Mouse (Mus musculus): Measurements from ENCODE around the gene Zfp605. TPM values are rescaled to one million over a fixed set of nuclear protein-coding genes. Genes with fewer than 3 reads are reported as not detected.
"Not testable (repeated sequence)": the region's sequence is repeated elsewhere in the genome, so short reads cannot be mapped to it uniquely, and the experiment has no call there.

The Zfp605 gene
- polyA plus RNA-seq, 1 experiment from 2014 or later, result 6.0 TPM

DNA sequence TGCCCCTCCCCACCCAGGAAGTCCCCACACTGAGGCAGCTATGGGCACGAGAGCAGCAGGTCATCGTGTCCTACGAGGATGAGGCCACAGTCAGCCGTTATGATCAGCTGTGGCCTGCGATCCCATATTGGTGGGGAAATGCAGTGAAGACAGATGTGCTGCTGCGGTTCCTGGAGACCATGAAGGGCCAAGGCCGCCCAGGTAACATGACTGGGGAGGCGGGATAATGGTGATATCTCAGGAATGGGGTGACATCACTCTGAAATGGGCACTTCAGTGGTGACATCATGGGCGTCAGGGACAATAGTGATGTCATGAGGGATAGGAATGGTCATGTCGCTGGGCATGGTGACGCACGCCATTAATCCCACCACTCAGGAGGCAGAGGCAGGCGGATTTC lies 7.5 kb upstream of the Zfp605 start:
- Histone ChIP-seq H3K9me3 (replicated peaks) (no peaks in the 10 kb centered on the region; the same call in 1 of the 2 replicates), H3K4me3 (0 out of 2 replicates have a peak overlapping the region, but pooled peaks have one; percentile 50), H3K27ac (replicated peaks) (no peak overlapping the region), H3K36me3 (peaks cover 47% of the 10 kb centered on the region), H3K4me1 (peaks cover 48% of the 10 kb centered on the region), H3K27me3 (ENCODE audit: low read depth, poor library complexity, severe bottlenecking) (peaks cover 24% of the 10 kb centered on the region)
- 92% methylated on average over 13 of the region's 13 CpGs for WGBS
- no peak for DNase-seq (ENCODE audit: low spot score)

DNA sequence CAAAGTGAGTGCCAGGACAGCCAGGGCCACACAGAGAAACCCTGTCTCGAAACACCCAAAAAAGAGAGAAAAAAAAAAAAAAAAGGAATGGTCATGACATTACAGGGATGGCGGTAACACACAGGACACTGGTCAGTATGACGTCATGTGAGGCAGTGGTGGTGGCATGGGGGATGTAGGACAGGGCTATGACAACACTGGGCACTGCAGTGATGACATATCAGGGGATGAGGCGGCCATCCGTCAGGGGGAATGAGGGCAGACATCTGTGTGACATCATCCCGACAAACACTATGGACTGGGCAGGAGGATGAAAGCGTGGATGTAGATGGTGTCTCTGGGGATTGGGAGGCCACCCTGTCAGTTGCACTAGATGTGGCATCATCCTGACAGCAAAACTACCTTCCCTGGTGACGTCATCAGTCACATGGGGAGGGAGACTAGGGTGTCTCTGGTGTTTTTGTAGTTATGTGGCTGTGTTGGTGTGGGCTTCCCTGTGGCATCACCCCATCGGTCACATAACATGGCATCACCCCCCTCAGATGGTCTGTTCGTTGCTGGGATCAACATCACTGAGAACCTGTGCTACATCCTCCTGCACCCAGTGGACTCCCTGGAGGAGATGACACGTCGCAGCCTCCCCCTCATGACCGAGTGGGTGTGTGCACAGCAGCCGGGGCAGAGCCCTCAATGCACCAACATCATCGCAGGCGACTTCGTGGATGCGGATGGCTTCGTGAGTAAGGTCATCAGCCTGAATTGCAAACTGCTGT lies 6.9 kb upstream of the Zfp605 start:
- Histone ChIP-seq H3K4me3 (no peak overlapping the region), H3K36me3 (peaks cover 47% of the 10 kb centered on the region), H3K27me3 (ENCODE audit: low read depth, poor library complexity, severe bottlenecking) (peaks cover 24% of the 10 kb centered on the region), H3K27ac (replicated peaks) (no peak overlapping the region), H3K9me3 (replicated peaks) (no peaks in the 10 kb centered on the region; the same call in 1 of the 2 replicates), H3K4me1 (peaks cover 48% of the 10 kb centered on the region)
- WGBS, result 94% methylated on average over 19 of the region's 19 CpGs
- no peak for DNase-seq (ENCODE audit: low spot score)

DNA sequence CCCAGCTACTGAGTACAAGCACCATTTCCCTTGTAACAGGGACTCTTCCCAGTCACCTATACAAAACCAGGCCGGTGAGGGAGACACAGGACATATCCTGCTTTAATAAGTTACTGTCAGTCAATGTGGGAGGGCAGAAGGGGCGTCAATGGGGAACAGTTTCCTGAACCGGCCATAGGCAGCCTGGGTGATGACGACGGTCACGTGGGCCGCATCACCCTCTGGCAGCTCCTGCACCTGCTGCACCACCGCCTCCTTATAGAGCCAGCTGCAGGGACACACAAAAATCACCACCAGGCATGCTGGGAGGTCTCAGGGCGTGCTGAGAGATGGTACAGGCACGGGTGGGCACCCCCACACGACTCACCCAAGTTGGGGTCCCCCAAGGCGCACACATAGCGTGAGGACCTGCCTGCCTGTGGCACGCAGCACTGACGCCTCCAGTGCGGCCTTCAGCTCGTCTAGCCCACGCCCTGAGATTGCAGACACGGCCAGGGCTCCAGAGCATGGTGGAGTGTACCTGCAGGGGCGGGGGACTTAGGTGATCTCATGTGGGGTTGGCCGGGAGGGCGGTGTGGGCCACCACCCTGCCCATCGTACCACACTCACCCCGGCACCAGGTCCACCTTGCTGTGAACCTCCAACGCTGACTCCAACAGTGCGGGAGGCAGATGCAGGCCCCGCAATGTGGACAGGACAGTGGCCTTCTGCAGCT lies 5.8 kb upstream of the Zfp605 start:
- peaks cover 24% of the 10 kb centered on the region for H3K27me3 ChIP-seq (ENCODE audit: low read depth, poor library complexity, severe bottlenecking)
- DNase-seq (ENCODE audit: low spot score), result no peak
- 97% methylated on average over 27 of the region's 27 CpGs for WGBS
- no peak overlapping the region for H3K4me3 ChIP-seq
- peaks cover 47% of the 10 kb centered on the region for H3K36me3 ChIP-seq
- H3K4me1 ChIP-seq, result peaks cover 46% of the 10 kb centered on the region
- H3K9me3 ChIP-seq (replicated peaks), result no peaks in the 10 kb centered on the region; the same call in 1 of the 2 replicates
- no peak overlapping the region for H3K27ac ChIP-seq (replicated peaks)

DNA sequence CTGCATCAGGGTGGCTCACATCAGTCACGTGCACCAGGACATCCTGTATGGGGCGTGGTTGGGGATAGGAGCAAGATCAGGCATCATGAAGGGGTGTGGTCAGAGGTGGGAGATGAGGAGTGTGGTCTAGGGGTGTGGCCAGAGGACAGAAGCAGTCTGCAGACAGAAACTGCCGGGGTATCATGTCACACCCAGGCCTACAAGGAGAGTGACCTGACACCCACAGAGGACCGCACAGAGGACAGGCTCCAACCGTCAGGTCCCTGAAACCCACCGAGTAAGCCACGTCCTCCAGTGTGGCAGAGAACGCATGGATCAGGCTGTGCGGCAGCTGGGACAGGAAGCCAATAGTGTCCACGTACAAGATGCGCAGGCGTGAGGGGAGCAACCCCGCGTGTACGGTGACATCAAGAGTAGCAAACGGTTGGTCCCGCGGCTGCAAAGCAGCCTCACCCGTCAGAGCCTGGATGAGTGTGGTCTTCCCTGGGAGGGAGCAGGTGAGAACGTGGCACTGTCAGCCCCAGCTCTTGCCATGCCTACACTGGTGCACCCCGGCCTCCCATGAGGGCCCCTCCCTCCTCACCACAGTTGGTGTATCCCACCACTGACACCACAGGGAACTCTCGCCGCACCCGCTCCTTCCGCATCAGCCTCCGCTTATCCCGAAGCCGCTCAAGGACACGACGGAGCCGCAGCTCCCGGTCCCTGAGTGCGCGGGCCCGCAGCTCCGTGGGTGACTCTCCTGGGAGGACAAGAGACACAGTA lies 5.1 kb upstream of the Zfp605 start:
- H3K9me3 ChIP-seq (replicated peaks), result no peaks in the 10 kb centered on the region; the same call in 1 of the 2 replicates
- peaks cover 24% of the 10 kb centered on the region for H3K27me3 ChIP-seq (ENCODE audit: low read depth, poor library complexity, severe bottlenecking)
- no peak overlapping the region for H3K27ac ChIP-seq (replicated peaks)
- peaks cover 47% of the 10 kb centered on the region for H3K36me3 ChIP-seq
- H3K4me1 ChIP-seq, result peaks cover 39% of the 10 kb centered on the region
- DNase-seq (ENCODE audit: low spot score), result no peak
- WGBS, result 95% methylated on average over 36 of the region's 36 CpGs
- no peak overlapping the region for H3K4me3 ChIP-seq

DNA sequence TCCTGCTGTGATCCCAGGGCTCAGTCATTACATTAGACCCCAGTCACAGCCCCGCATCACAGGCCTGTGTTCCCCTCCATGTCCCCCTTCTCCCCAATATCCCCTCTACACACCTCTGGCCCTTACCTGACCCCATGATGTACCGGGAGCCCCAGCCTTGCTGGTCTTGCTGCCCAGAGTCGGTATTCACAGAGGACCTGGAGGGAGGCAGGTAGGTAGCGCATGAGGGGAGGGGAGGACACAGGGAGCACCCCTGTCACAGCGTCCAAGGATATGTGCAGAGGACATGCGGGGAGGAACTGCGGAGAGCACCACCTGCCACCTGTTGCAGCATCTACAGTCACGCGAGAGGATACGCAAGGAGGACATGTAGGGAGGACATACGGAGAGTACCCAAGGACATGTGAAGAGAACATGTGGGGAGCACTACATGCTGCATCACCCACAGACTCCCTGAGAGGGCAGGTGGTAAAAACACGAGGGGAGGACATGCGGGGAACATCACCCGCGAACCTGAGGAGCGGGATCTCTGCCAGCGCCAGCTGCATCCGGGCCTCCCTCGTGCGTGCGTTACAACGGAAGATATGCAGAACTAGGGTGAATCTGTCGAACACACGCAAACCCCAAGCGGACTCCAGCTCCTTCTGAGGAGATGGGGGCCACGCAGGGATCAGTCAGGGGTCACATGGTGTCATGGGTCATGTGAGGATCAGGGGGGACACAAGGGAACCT lies 3.6 kb upstream of the Zfp605 start:
- 96% methylated on average over 26 of the region's 26 CpGs for WGBS
- DNase-seq (ENCODE audit: low spot score), result no peak

DNA sequence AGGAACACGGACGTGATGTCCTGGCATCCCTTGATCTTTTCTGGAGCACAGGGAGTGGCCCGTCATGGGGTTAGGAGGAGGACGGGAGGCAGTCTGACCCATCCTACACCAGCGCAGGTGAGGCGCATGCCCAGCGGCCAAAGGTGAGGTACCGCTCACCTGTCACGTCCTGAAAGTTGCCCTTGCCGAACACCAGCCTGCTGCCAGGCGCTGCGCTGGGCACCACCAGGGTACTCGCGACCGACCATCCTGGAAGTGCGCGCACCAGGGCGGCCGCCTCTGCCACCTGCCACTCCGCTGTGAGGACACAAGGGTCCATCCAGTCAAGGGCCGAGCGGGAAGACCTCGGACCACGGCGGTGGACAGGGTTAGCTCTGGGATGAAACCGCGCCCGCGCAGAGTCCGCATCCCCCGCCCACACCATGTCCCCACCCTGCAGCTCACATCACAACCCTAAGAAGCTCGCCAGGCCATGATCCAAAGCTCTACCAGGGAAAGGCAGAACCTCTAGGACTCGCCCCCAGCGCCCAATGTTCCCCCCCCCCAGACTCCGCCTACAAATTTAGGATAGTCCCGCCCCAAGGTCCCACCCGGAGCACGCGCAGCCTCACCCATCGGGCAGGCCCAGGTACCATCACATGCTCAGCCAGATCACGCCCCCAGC lies 2.9 kb upstream of the Zfp605 start:
- Histone ChIP-seq H3K9me3 (replicated peaks) (no peaks in the 10 kb centered on the region; the same call in 1 of the 2 replicates), H3K4me3 (peak overlapping the region; percentile 92), H3K27me3 (ENCODE audit: low read depth, poor library complexity, severe bottlenecking) (peaks cover 3% of the 10 kb centered on the region), H3K36me3 (peaks cover 53% of the 10 kb centered on the region), H3K4me1 (peaks cover 25% of the 10 kb centered on the region), H3K27ac (replicated peaks) (peak overlapping the region; percentile 97)
- whole genome bisulfite sequencing, result 18% methylated on average over 41 of the region's 41 CpGs
- DNase-seq (ENCODE audit: low spot score), result no peak

More for the DNA sequence above, 3.6 kb upstream of the Zfp605 start:
- Histone ChIP-seq H3K36me3 (peaks cover 47% of the 10 kb centered on the region), H3K4me3 (peak overlapping the region; percentile 92), H3K9me3 (replicated peaks) (no peaks in the 10 kb centered on the region; the same call in 1 of the 2 replicates), H3K27ac (replicated peaks) (no peak overlapping the region), H3K4me1 (peaks cover 32% of the 10 kb centered on the region), H3K27me3 (ENCODE audit: low read depth, poor library complexity, severe bottlenecking) (peaks cover 10% of the 10 kb centered on the region)

DNA sequence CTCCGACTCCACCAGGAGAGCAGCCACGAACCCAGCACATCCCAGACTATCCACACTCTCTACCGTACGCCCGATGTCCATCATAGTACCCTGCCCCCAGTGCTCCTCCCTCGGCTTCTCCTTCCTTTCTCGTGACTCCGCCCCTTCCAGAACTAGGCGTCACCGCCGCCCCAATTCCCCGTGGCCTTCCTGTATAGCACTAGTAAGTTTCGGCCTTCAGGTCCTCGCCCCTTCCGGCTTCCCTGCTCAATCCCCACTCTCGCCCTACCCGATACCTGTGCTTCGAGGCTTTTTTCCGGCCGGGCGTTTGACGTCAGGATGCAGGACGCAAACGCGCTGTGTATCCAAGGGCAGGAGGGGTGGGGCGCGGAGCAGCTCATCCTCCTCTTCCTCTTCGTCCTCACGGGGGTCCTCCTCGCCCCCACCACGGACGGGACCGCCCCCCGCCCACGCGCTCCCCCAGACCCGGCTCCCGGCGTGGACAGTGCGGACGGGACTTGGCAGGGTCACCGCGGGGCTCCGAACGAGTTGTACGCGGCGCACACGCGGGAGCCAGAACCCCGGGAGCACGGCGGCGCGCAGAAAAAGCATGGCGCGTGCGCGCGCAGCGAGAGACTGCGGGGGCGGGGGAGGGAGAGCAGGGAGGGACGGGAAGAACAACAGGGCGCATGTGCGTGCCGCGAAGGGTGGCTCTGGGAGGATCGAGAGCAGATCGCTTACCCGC lies 2.1 kb upstream of the Zfp605 start, which contains the start of gene Gtpbp6:
Gene Gtpbp6, minus strand, starts transcription at position 617 of the 724 bp plus-strand sequence.
- Histone ChIP-seq H3K4me3 (peak within 1 kb of the TSS; percentile 92), H3K27me3 (ENCODE audit: low read depth, poor library complexity, severe bottlenecking) (no peaks in the 10 kb centered on the region), H3K36me3 (peaks cover 53% of the 10 kb centered on the region), H3K4me1 (peaks cover 22% of the 10 kb centered on the region), H3K9me3 (replicated peaks) (no peaks in the 10 kb centered on the region; the same call in 1 of the 2 replicates), H3K27ac (replicated peaks) (peak within 1 kb of the TSS; percentile 97)
- WGBS, result under 1% methylated on average over 71 of the region's 71 CpGs
- DNase-seq (ENCODE audit: low spot score), result peak; percentile 96

DNA sequence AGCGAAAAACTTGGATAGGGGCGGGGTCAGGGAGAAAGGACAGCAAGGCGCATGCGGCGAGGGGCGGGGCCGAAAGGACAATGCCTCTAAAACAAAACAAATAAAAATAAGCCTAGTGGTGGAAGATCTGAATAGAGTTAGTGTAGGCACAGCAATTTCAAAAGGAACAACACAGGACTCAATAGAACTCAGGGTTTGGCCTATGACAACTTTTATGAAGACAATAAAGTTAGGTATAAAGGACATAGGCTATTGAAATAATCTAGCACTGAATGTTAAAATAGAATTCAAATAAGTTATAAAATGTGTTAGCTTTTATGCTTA lies 1.6 kb upstream of the Zfp605 start:
- DNase-seq (ENCODE audit: low spot score), result no peak
- 0% methylated on average over 7 of the region's 7 CpGs for WGBS

DNA sequence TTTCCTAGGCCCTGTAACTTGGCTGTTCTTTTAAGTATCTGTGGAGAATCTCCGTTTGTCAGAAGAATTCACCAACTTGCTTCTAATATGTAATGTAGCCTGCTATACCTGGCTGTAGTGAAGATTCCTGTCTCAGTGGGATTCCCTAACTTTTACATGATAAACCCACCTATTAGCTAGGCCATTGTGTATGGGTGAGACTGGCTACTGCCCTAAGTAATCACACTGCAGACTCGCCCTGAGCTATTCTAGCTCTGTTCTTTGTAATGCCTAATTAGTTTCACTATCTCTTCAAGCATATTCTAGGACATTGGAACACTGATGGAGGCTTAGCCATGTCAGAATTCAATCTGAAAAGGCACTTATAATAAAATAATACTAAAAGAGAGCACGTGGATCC lies 12.5 kb downstream of the Zfp605 start:
- DNase-seq (ENCODE audit: low spot score); H3K9me3 ChIP-seq (replicated peaks); H3K4me3 ChIP-seq; H3K4me1 ChIP-seq; H3K27me3 ChIP-seq (ENCODE audit: low read depth, poor library complexity, severe bottlenecking); H3K27ac ChIP-seq (replicated peaks): not testable (repeated sequence)
- 82% methylated on average over 3 of the region's 3 CpGs for WGBS
- peaks cover 90% of the 10 kb centered on the region for H3K36me3 ChIP-seq

More for the DNA sequence above, 1.6 kb upstream of the Zfp605 start:
- peaks cover 22% of the 10 kb centered on the region for H3K4me1 ChIP-seq
- H3K4me3 ChIP-seq, result peak overlapping the region; percentile 92
- H3K27ac ChIP-seq (replicated peaks), result peak overlapping the region; percentile 97
- H3K36me3 ChIP-seq, result peaks cover 53% of the 10 kb centered on the region
- no peaks in the 10 kb centered on the region for H3K27me3 ChIP-seq (ENCODE audit: low read depth, poor library complexity, severe bottlenecking)
- no peaks in the 10 kb centered on the region for H3K9me3 ChIP-seq (replicated peaks)

DNA sequence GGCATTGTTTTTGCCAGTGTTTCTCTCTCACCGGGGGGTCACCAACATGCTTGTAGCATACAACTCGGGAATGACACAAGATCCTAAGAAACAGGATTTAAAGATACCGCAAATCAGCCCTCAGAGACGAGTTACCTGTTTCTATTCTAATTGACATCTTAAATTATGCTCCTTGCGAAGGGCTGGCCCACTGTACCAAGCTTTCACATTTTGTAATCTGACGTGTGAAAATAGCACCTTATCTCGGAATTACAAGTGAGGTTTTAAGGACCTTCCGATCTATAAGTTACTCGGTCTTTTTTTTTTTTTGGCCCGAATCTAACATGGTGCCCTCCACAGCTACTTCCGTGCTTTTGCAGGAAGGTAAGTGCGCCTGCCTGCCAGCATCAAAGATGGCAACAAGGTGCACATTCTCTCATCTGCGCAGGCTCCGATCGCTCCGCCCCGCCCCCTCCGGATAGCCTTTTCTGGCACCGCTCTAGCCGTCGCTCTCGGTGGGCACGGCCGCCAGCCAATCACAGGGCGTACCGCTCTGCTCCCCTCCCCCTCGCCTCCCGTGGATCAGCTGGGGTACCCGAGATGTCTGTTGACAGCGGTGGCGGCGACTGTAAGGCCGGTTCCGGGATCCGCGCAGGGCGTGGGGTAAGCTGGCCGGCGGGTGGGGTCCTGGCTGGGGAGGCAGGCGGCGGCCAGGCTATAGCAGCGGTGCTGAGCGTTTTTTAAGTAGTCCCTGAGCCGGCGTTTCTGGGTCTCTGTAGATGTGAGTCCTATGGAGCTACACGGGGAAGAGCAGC lies 25.6 kb downstream of the Zfp605 start, which contains the start of gene Chfr:
Gene Chfr, plus strand, starts transcription at position 550 of the 794 bp plus-strand sequence.
- Histone ChIP-seq H3K27ac (replicated peaks) (peak within 1 kb of the TSS; percentile 82), H3K4me3 (peak within 1 kb of the TSS; percentile 70), H3K27me3 (ENCODE audit: low read depth, poor library complexity, severe bottlenecking) (no peaks in the 10 kb centered on the region), H3K9me3 (replicated peaks) (peaks cover 6% of the 10 kb centered on the region; the same call in 1 of the 2 replicates), H3K4me1 (peaks cover 7% of the 10 kb centered on the region), H3K36me3 (peaks cover 25% of the 10 kb centered on the region)
- WGBS, result 3% methylated on average over 46 of the region's 46 CpGs
- DNase-seq (ENCODE audit: low spot score), result peak; percentile 99
